Mouse (Mus musculus) bone marrow, adult 2 months (tissue): ENCODE results near the gene Kcnn1. TPM values are rescaled to one million over a fixed set of nuclear protein-coding genes. Genes with fewer than 3 reads are reported as not detected.
A peak's percentile ranks its signal among the peaks of the same experiment; 100 is the strongest.
"Not testable (repeated sequence)": the region's sequence is repeated elsewhere in the genome, so short reads cannot be mapped to it uniquely, and the experiment has no call there.

ENCODE experiments used
- H3K27ac ChIP-seq: fragments of 200-500 bp; 2 replicates; pipeline ENCODE4 v1.5.1; 2012; ENCODE audit warnings: low read depth, mild to moderate bottlenecking, control low read depth, inconsistent platforms, low read length; ENCODE audit not compliant: control insufficient read depth, poor library complexity, insufficient read depth
- H3K4me1 ChIP-seq: fragments of 200-500 bp; 2 replicates; pipeline ENCODE4 v1.6.1; 2011; ENCODE audit warnings: low read length; ENCODE audit not compliant: control insufficient read depth, insufficient read depth
- H3K4me3 ChIP-seq: fragments of 200-500 bp; replicated peaks from 2 replicates; pipeline ENCODE3; 2011; ENCODE audit warnings: mild to moderate bottlenecking, low read depth, low read length, control low read depth; ENCODE audit not compliant: control insufficient read depth
- CTCF ChIP-seq: fragments of 200-500 bp; IDR thresholded peaks from 2 replicates; pipeline ENCODE4 v1.5.1; 2011; ENCODE audit warnings: low read length, control low read depth; ENCODE audit not compliant: control insufficient read depth, insufficient read depth
- POLR2A ChIP-seq: fragments of 200-500 bp; IDR thresholded peaks from 2 replicates; pipeline ENCODE4 v1.6.1; 2011; ENCODE audit warnings: low read depth, mild to moderate bottlenecking, control low read depth, low read length, borderline replicate concordance; ENCODE audit not compliant: control insufficient read depth
- WGBS: fragments of 180-500 bp; shearing (Covaris S2); methylation state at CpG from one replicate; pipeline ENCODE4 v1.1.7; 2018; 5-methylcytosine and 5-hydroxymethylcytosine counted together
- polyA plus RNA-seq: library from polyadenylated mRNA; stranded (reverse); fragments of >200 nt; gene quantifications from 2 replicates; pipeline ENCODE4 v1.2.4, GENCODE M21; 2011; ENCODE audit warnings: low replicate concordance; ENCODE audit not compliant: missing spikeins, insufficient read depth, insufficient read length

Kcnn1 gene
- polyA plus RNA-seq, 1 experiment, result not detected

DNA sequence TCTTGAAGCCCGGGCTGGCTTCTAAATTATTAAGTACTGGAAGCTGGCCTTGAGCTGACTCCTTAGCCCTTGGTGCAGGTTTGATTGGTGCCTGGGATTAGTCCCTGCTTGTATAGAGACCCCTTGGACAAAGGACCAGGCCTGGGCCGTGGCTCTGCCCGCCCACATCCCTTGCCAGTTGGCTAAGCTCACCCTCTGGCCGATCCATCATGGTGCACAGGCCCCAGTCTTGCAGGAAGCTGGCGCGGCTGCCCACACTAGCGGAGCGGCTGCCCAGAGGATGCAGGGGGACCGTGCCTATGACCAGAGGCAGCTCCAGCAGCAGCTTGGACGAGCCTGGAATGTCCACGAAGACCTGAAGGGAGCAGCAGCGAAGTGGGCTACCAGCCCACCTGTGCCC, 26.4 kb downstream of the Kcnn1 start:
- H3K4me3 ChIP-seq, result no peak overlapping the region
- TF ChIP-seq POLR2A (no peak), CTCF (no peak)
- WGBS, result 91% methylated on average over 12 of the region's 12 CpGs
- peaks cover 2% of the 10 kb centered on the region for H3K4me1 ChIP-seq
- H3K27ac ChIP-seq, result no peak overlapping the region

DNA sequence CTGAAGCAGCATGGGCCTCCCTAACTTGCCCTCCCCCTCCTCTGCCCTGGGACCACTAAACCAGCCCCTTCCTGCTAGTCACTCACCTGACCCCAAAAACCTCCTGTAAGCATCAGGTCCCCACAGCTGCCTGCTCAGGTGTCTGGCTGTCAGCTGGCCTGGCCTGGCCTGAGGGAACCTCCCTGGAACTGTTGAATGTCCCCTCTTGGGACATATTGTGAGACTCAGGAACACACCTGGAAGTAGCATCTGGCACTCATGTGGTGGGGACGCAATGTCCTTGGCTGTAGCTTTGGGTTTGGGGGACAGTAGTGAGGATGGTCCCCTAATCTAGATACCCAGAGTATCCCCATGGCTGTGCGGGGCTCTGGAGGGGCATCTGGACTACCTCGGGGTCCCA, 29.0 kb downstream of the Kcnn1 start:
- Histone ChIP-seq H3K4me3 (no peak overlapping the region), H3K4me1 (peaks cover 2% of the 10 kb centered on the region), H3K27ac (no peak overlapping the region)
- TF ChIP-seq CTCF, result no peak
- no peak for TF ChIP-seq POLR2A
- WGBS, result 95% methylated on average over 3 of the region's 3 CpGs

DNA sequence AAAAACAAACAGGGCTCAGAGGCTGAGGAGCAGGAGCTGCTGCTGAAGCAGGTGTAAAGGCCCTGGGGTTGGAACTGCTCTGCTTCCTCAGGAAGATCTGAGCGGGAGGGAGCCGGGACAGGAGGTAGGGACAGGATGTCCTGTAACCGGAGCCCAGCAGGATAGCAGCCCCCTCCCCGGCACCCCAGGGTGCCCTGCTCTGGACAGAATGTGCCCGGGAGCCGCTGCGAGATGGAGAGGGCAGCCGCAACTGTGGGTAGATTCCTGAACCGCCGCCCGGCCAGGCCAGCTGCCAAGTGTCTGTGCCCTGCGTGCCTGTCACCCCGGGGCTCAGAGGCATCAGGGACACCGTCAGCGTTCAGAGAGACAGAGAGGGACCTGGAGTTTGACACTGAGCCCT, 29.5 kb downstream of the Kcnn1 start:
- Histone ChIP-seq H3K27ac (peak overlapping the region; percentile 53), H3K4me1 (peaks cover under 1% of the 10 kb centered on the region), H3K4me3 (no peak overlapping the region)
- no peak for TF ChIP-seq POLR2A
- TF ChIP-seq CTCF, result no peak
- 37% methylated on average over 15 of the region's 15 CpGs for WGBS

DNA sequence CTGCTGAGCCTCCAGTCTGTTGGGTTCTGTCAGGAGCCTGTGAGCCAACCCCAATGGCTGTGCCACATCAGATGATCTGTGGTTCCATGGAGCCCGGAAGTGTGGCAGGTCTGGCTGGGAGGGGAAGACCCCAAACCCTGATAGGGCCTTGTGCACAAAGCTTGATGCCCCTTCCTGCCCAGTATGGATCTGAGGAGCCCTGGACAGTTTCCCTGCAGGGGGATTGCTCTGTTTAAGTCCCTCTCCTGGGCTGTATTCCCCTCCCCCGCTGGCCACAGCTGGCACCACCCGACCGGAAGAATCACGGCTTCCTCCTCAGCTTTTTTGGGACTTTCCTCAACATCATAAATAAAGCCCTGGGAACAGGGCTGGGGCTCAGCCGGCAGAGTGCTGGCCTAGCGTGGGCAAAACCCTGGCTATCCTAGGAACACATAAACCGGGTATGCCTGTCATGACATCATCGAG, 30.0 kb downstream of the Kcnn1 start:
- no peak for TF ChIP-seq POLR2A
- TF ChIP-seq CTCF, result no peak
- 17% methylated on average over 9 of the region's 9 CpGs for WGBS
- peak overlapping the region; percentile 53 for H3K27ac ChIP-seq
- H3K4me1 ChIP-seq, result no peaks in the 10 kb centered on the region
- H3K4me3 ChIP-seq, result no peak overlapping the region

DNA sequence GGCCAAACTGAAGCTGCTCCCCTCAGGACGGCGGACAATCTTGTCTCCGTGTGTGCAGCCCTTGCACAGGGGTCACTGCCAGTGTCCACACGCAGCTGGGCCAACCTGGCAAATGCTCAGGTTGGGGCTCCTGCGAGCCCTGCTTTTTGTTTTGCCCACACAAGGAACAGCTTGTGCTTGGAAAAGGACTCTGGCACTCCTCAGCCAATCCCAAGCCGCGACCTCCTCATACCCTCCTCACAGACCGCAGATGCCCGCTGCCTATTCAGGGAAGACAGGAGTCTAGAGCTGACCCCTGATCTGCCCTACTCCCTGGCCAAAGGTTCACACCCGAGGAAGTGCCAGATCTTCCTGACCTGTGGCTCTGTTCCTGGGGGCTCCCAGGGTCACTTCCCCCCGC, 30.7 kb downstream of the Kcnn1 start:
- Histone ChIP-seq H3K27ac (no peak overlapping the region), H3K4me1 (no peaks in the 10 kb centered on the region), H3K4me3 (no peak overlapping the region)
- TF ChIP-seq CTCF (no peak), POLR2A (no peak)
- 78% methylated on average over 11 of the region's 11 CpGs for WGBS

DNA sequence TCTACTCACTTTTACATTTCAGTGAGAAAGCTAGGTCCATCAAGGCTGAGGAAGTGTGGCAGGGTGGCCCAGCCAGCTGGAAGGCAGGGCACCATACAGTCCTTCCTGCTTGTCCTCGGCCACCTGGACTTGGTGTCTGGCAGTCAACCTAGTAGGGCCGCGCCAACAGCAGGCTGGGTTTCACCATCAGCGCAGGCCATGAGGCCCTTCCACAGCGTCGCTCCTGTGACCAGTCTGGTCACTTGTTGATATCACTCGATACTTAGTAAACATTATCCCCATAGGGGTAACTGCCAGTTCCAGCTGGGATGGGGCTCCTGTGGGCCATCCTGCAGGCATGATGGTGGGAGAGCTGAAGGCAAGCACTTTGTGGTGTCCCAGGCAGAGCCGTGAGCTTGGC, 31.5 kb downstream of the Kcnn1 start:
- 88% methylated on average over 8 of the region's 8 CpGs for WGBS
- Histone ChIP-seq H3K4me3 (no peak overlapping the region), H3K27ac (no peak overlapping the region), H3K4me1 (no peaks in the 10 kb centered on the region)
- no peak for TF ChIP-seq CTCF
- no peak for TF ChIP-seq POLR2A

DNA sequence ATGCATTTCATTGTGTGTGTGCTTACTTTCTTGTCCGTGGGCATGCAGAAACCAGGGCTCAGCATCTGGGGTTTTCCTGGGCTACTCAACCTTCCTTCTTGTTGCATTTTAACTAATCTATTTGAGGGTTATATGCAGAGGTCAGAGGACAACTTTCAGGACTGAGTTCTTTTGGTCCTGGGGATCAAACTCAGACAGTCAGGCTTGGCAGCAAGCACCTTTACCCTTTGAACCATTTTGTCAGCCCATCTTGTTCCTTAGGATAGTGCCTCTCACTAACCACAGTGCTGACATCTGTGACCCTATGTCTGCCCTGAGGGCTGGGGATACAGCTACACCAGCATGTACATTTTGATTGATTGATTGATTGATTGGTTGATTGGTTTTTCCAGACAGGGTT, 35.3 kb downstream of the Kcnn1 start:
- WGBS, result 79% methylated on average over 1 of the region's 1 CpGs
- H3K4me1 ChIP-seq, result no peaks in the 10 kb centered on the region
- no peak overlapping the region for H3K27ac ChIP-seq
- H3K4me3 ChIP-seq, result no peak overlapping the region
- TF ChIP-seq POLR2A (no peak), CTCF (no peak)

DNA sequence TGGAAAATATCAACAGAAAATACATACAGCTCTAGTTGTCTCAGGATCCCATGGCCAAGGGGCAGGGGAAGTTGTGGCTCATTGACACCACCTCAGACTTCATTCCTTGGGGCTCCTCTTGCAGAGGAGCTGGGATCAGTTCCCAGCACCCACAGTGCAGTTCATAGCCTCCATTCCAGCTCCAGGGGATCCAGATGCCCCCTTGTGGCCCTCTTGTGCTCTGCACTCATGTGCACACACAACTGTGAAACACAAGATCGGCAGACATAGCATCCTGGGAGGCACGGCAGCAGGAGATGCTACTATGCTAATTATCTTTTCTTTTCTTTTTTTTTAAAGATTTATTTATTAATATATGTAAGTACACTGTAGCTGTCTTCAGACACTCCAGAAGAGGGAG, 36.0 kb downstream of the Kcnn1 start:
- 95% methylated on average over 2 of the region's 2 CpGs for WGBS
- H3K4me3 ChIP-seq, result no peak overlapping the region
- no peak overlapping the region for H3K27ac ChIP-seq
- TF ChIP-seq CTCF, result peak; percentile 30; the same call in 1 of the 2 replicates
- TF ChIP-seq POLR2A, result no peak
- H3K4me1 ChIP-seq, result no peaks in the 10 kb centered on the region

DNA sequence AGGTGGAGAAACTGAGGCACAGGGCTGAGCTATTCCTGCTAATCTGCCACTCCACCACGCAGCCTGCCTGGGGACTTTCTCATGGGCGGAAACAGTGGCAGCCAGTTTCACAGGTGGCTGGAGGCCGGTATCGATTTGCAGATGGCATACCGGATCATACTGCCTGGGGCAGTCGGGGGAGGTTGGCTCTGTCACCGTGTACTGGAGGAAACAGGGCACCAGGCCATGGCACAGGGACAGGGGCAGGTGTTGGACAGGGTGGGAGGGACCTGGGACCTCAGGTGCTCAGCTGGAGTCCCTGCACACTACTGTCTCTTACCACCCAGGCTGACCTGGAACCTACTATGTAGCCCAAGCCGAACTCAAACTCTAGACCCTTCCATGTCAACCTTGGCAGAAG, 37.2 kb downstream of the Kcnn1 start:
- H3K4me3 ChIP-seq, result no peak overlapping the region
- WGBS, result 79% methylated on average over 8 of the region's 8 CpGs
- H3K4me1 ChIP-seq, result no peaks in the 10 kb centered on the region
- no peak for TF ChIP-seq POLR2A
- TF ChIP-seq CTCF, result no peak
- no peak overlapping the region for H3K27ac ChIP-seq

DNA sequence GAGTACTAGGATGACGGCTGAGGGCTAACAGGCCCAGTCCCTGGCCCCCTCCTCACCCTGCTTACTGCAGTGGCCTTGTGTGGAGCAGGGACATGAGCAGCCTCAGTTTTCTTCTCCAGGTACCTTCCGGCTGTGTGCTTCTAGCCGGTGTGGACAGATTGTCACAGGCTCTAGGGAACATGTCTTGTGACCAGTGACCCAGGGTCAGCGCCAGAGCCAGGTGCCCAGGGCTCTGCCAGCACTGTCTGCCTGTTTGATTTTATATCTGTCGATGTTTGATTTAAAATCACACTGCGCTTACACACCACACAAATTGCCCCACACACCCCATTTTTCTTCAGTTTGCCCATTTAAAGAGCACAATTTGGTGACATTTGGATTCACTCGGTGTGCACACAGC, 39.3 kb downstream of the Kcnn1 start:
- TF ChIP-seq CTCF, result no peak
- no peak for TF ChIP-seq POLR2A
- Histone ChIP-seq H3K4me1 (no peaks in the 10 kb centered on the region), H3K27ac (no peak overlapping the region), H3K4me3 (no peak overlapping the region)
- 86% methylated on average over 7 of the region's 7 CpGs for WGBS

DNA sequence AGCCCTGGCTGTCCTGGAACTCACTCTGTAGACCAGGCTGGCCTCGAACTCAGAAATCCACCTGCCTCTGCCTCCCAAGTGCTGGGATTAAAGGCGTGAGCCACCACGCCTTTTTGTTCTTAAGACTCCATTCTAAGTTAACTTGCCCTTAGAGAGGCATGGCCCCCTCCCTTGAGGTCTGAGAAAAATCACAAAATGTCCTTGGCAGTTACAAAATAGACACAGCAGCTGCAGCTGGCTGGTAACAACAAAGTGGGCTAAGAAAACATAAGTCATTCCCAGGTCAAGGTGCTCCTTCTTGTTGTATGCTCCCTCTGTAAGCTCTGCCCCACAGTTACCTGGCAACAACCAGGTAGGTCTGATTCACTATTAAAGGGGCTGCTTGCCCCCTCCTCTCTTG, 40.5 kb downstream of the Kcnn1 start:
- H3K4me1 ChIP-seq, H3K4me3 ChIP-seq, H3K27ac ChIP-seq: not testable (repeated sequence)
- WGBS, result 84% methylated on average over 3 of the region's 3 CpGs
